Mouse (Mus musculus) forebrain, embryonic 16.5 days (tissue): Measurements from ENCODE around the gene Dnajc3. TPM values are rescaled to one million over a fixed set of nuclear protein-coding genes. Genes with fewer than 3 reads are reported as not detected.
A peak's percentile ranks its signal among the peaks of the same experiment; 100 is the strongest.

Experiments
- ATAC-seq: fragments of 200-750 bp; cut with Nextera tagmentation; 2 replicates; pipeline ENCODE4 v1.8.0; 2017; ENCODE audit warnings: mild to moderate bottlenecking, moderate library complexity
- H3K27ac ChIP-seq: fragments of 300-500 bp; sonication (generic); 2 replicates; pipeline ENCODE4 v1.5.1; 2014; ENCODE audit warnings: low read length, control low read depth
- H3K27me3 ChIP-seq: fragments of 300-500 bp; sonication (generic); replicated peaks from 2 replicates; pipeline ENCODE4 v1.6.1; 2014; ENCODE audit warnings: low read length; ENCODE audit not compliant: control insufficient read depth, insufficient read depth
- H3K36me3 ChIP-seq: fragments of 300-500 bp; sonication (generic); 2 replicates; pipeline ENCODE4 v1.6.1; 2014; ENCODE audit not compliant: control insufficient read depth, insufficient read depth
- H3K4me1 ChIP-seq: fragments of 300-500 bp; sonication (generic); replicated peaks from 2 replicates; pipeline ENCODE4 v1.6.1; 2014; ENCODE audit warnings: low read length; ENCODE audit not compliant: control insufficient read depth, insufficient read depth
- H3K4me2 ChIP-seq: fragments of 300-500 bp; sonication (generic); 2 replicates; pipeline ENCODE4 v1.6.1; 2014; ENCODE audit warnings: mild to moderate bottlenecking, low read length, control low read depth
- H3K4me3 ChIP-seq: fragments of 300-500 bp; sonication (generic); replicated peaks from 2 replicates; pipeline ENCODE4 v1.5.1; 2014; ENCODE audit warnings: mild to moderate bottlenecking, low read length, control low read depth
- H3K9ac ChIP-seq: fragments of 300-500 bp; sonication (generic); replicated peaks from 2 replicates; pipeline ENCODE4 v1.6.1; 2014; ENCODE audit warnings: low read depth, low read length, control low read depth
- H3K9me3 ChIP-seq: fragments of 300-500 bp; sonication (generic); 2 replicates; pipeline ENCODE4 v1.6.1; 2016; ENCODE audit warnings: low read length; ENCODE audit not compliant: control insufficient read depth
- WGBS: fragments of 180-500 bp; shearing (Covaris S2); extraction: QIAGEN DNeasy Blood & Tissue Kit; methylation state at CpG from one replicate; pipeline ENCODE4 v1.1.7; 2014; 5-methylcytosine and 5-hydroxymethylcytosine counted together
- polyA plus RNA-seq: library from polyadenylated mRNA; unstranded; fragments of >200 nt; fragmentation: Nextera tagmentation; extraction: Ambion mirVana; gene quantifications from 2 replicates; pipeline ENCODE4 v1.2.1, GENCODE M21; 2015

Dnajc3 gene
- polyA plus RNA-seq, 1 experiment from 2014 or later = 19.4 TPM

DNA sequence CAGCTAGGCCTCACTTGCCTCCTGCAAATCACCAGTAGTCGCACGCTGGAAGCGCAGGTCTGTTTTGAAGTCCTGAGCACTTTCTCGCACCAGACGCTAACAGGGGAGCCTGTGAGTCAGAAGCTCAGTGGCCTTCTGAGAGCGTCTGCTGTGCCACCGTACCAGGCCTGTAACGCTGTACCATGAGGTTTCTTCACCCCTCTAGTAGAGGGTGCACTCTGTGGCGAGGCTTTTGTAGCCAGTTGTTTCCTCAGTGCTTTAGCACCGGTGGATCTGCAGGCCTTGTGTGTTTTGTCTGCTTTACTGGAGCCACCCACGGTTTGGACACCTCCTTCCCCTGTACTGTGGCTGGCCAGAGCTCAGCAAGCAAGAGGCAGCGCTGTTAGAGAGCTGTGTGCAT lies 4.3 kb downstream of the Dnajc3 start:
- H3K4me2 ChIP-seq = no peak overlapping the region
- no peaks in the 10 kb centered on the region for H3K27me3 ChIP-seq
- no peak overlapping the region for H3K4me3 ChIP-seq
- H3K9me3 ChIP-seq = no peaks in the 10 kb centered on the region
- ATAC-seq = no peak
- H3K4me1 ChIP-seq = peaks cover 10% of the 10 kb centered on the region
- WGBS = 37% methylated on average over 12 of the region's 12 CpGs
- no peak overlapping the region for H3K9ac ChIP-seq
- H3K27ac ChIP-seq = no peak overlapping the region
- H3K36me3 ChIP-seq = no peaks in the 10 kb centered on the region

- H3K4me2 ChIP-seq = no peak overlapping the region
- no peaks in the 10 kb centered on the region for H3K27me3 ChIP-seq
- no peak overlapping the region for H3K27ac ChIP-seq
- no peaks in the 10 kb centered on the region for H3K36me3 ChIP-seq
- H3K4me1 ChIP-seq = 0 out of 2 replicates have a peak, but pooled peaks cover 2% of the 10 kb centered on the region
- 92% methylated on average over 2 of the region's 2 CpGs for WGBS
- H3K9me3 ChIP-seq = no peaks in the 10 kb centered on the region
- no peak for ATAC-seq
- no peak overlapping the region for H3K9ac ChIP-seq
- no peak overlapping the region for H3K4me3 ChIP-seq
Measured at GRCm38 (mm10) chr14:118944702-118945101, 6.9 kb downstream of the Dnajc3 start.

DNA sequence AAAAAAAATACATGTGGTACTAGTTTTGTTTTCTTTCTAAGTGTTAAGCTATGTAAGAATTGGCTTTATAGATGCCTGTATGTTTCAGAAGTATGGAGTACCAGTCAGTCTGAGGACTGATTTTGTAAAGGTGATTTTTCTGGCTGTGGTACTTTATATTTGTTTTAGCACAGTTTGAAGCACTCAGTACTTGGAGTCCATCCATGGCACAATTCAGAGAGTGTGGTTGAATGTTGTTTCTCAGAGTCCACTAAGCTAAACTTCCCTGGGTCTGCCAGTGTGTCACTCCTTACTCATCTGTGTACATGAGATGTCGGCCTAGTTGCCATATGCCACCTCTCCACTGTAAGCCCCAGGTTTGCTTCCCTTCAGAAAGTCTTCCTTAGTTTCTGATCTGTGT lies 11.1 kb downstream of the Dnajc3 start:
- no peaks in the 10 kb centered on the region for H3K27me3 ChIP-seq
- H3K27ac ChIP-seq = no peak overlapping the region
- no peak overlapping the region for H3K4me3 ChIP-seq
- H3K9me3 ChIP-seq = no peaks in the 10 kb centered on the region
- 88% methylated on average over 1 of the region's 1 CpGs for WGBS
- no peak for ATAC-seq
- no peak overlapping the region for H3K9ac ChIP-seq
- H3K4me2 ChIP-seq = no peak overlapping the region
- no peaks in the 10 kb centered on the region for H3K36me3 ChIP-seq
- H3K4me1 ChIP-seq = no peaks in the 10 kb centered on the region

GRCm38 (mm10) chr14:118951912-118952583 lies 14.3 kb downstream of the Dnajc3 start:
- Histone ChIP-seq H3K27ac (no peak overlapping the region), H3K4me3 (no peak overlapping the region), H3K27me3 (no peaks in the 10 kb centered on the region), H3K4me1 (no peaks in the 10 kb centered on the region), H3K36me3 (no peaks in the 10 kb centered on the region), H3K9ac (no peak overlapping the region), H3K4me2 (no peak overlapping the region), H3K9me3 (no peaks in the 10 kb centered on the region)
- no peak for ATAC-seq
- WGBS = 91% methylated on average over 9 of the region's 9 CpGs

DNA sequence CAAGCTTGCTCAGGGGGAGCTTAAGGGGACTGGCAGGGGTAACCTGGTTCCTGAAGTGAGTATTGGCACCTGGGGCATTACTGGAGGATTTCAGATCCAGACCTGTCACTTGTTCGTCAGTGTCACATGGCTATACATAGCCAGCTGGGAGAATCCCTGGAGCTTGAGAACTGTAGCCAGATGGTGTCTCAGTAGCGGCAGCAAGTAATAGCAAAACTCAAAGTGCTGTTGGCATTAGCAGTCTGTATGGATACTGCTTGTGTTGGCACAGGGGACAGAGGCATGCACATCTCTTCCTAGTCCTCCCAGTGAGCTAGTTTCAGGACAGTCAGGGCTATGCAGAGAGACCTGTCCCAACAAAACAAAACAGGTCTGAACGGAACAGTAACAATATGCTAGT lies 20.2 kb downstream of the Dnajc3 start:
- 79% methylated on average over 3 of the region's 3 CpGs for WGBS
- Histone ChIP-seq H3K4me2 (no peak overlapping the region), H3K27me3 (no peaks in the 10 kb centered on the region), H3K4me1 (no peaks in the 10 kb centered on the region; the same call in 1 of the 2 replicates), H3K27ac (no peak overlapping the region), H3K9ac (no peak overlapping the region), H3K9me3 (no peaks in the 10 kb centered on the region), H3K36me3 (peaks cover 14% of the 10 kb centered on the region), H3K4me3 (no peak overlapping the region)
- peak; percentile 64 for ATAC-seq

DNA sequence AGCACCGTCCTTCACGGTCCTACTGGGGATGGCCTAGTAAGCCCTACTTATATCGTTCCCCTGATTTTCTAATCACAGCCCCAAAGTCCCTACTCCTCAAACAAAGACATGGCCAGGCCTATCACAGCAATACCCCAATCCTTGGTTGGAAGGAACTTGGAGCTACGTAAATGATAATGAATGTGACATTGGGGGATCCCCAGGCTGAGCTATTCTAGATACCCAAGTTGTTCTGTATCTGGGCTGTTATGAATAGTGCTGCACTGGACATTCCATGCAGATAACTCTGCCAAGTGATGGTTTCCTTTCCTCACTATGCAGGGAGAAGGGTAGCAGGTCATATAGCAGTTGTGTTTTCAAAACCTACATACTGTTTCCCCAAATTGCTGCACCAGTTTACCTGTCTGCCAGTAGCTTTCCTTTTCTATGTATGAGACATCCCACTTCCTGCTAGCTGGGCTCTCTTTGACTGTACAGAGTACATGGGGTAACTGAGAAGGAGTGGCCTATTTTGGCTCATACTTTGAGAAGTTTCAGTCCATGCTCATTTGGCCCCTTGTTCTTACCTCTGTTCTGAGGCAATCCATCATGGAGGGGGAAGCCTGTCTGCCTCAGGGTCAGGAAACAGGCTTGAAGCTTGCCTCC lies 27.7 kb downstream of the Dnajc3 start:
- no peak for ATAC-seq
- H3K4me3 ChIP-seq = no peak overlapping the region
- H3K36me3 ChIP-seq = peaks cover 9% of the 10 kb centered on the region
- H3K9me3 ChIP-seq = no peaks in the 10 kb centered on the region
- H3K27ac ChIP-seq = no peak overlapping the region
- H3K9ac ChIP-seq = no peak overlapping the region
- H3K4me2 ChIP-seq = no peak overlapping the region
- H3K27me3 ChIP-seq = no peaks in the 10 kb centered on the region
- 93% methylated on average over 4 of the region's 4 CpGs for WGBS
- no peaks in the 10 kb centered on the region for H3K4me1 ChIP-seq

DNA sequence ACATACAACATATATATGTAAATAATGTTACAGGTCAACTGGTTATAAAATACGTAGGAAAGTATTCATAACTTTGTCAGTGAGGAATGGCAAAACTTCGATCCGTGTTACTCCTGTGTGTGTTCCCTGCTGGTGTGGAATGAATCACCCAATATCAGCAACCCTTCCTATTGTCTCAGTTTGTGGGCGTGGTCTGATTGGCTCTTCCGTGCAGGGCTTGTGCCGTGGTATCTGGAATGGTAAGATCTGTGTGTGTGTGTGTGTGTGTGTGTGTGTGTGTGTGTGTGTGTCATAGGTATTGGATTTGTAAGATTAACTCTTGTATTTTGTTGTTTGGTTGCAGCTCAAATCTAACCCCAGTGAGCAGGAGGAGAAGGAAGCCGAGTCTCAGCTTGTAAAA lies 29.9 kb downstream of the Dnajc3 start:
- no peak overlapping the region for H3K4me2 ChIP-seq
- H3K9me3 ChIP-seq = no peaks in the 10 kb centered on the region
- no peak overlapping the region for H3K9ac ChIP-seq
- H3K4me1 ChIP-seq = no peaks in the 10 kb centered on the region
- no peaks in the 10 kb centered on the region for H3K27me3 ChIP-seq
- no peak for ATAC-seq
- H3K4me3 ChIP-seq = no peak overlapping the region
- no peak overlapping the region for H3K27ac ChIP-seq
- WGBS = 87% methylated on average over 7 of the region's 7 CpGs
- peaks cover 8% of the 10 kb centered on the region for H3K36me3 ChIP-seq

DNA sequence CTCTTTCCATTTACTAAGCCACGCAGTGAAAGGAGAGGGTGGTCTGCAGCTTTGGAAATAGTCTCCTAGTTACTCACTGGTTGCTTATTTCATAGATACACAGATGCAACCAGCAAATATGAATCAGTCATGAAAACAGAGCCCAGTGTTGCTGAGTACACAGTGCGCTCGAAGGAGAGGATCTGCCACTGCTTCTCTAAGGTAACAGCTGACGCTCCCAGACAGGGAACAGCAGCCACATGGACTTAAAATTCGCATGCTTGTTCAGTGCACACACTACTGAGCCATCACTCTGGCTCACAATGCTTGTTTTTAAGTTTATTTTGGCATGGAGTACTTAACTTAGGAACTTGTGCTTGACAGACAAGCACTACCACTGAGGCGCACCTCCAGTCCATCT lies 34.5 kb downstream of the Dnajc3 start:
- H3K9ac ChIP-seq = no peak overlapping the region
- no peaks in the 10 kb centered on the region for H3K9me3 ChIP-seq
- H3K36me3 ChIP-seq = peaks cover 8% of the 10 kb centered on the region
- H3K4me1 ChIP-seq = no peaks in the 10 kb centered on the region
- 91% methylated on average over 6 of the region's 6 CpGs for WGBS
- no peak for ATAC-seq
- no peak overlapping the region for H3K4me3 ChIP-seq
- no peak overlapping the region for H3K27ac ChIP-seq
- no peaks in the 10 kb centered on the region for H3K27me3 ChIP-seq
- H3K4me2 ChIP-seq = no peak overlapping the region

DNA sequence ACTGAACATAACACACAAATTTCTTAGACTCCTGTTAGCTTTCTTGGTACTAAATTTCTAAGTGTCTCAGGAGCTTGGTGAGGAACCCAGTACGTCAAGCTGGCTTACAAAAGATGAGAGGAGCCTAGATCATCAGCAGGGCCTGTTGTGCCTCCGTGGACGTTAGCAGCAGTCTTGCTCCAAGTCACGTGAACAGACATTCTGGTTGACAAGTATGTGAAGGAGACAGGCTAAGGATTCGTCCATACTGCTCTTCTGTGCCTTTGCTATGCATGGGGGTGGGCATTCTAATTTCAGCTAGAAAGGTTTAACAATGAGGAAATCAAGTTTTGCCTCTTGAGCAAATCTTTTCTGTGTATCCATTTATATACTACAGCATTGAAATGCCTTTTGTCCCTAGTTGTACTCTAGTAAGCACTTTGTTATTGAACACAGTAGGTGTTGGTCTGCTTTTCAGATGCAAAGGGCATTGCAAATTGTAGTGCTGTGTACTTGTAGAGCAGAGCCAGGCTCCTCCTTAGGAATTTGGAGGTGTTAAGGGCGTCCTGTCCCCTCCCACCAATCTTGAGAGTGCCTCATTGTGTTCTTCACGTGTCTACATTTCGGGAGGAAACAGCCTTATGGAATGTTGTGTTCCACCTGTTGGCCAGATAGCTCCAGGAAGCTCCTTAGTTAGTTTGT lies 39.5 kb downstream of the Dnajc3 start:
- H3K9me3 ChIP-seq = no peaks in the 10 kb centered on the region
- no peaks in the 10 kb centered on the region for H3K27me3 ChIP-seq
- peaks cover 10% of the 10 kb centered on the region for H3K36me3 ChIP-seq
- H3K9ac ChIP-seq = no peak overlapping the region
- H3K4me1 ChIP-seq = no peaks in the 10 kb centered on the region
- ATAC-seq = no peak
- no peak overlapping the region for H3K4me2 ChIP-seq
- 68% methylated on average over 8 of the region's 8 CpGs for WGBS
- no peak overlapping the region for H3K4me3 ChIP-seq
- H3K27ac ChIP-seq = no peak overlapping the region
